Mouse (Mus musculus): Measurements from ENCODE around the gene Gp1ba. TPM values are rescaled to one million over a fixed set of nuclear protein-coding genes. Genes with fewer than 3 reads are reported as not detected.

The Gp1ba gene
- polyA plus RNA-seq (2012; ENCODE audit: insufficient read depth, insufficient read length, missing spikeins) = not detected in 2 replicates

GRCm38 (mm10) chr11:70638714-70639278 is at the start of gene Gp1ba:
TSS of gene Gp1ba (plus strand) at chr11:70639122.
- no peak within 1 kb of the TSS for H3K4me3 ChIP-seq (ENCODE audit: insufficient read depth, low read length)
- H3K27ac ChIP-seq (ENCODE audit: insufficient read depth, low read depth, low read length) = no peak within 1 kb of the TSS
- TF ChIP-seq CTCF (IDR thresholded peaks at IDR 0.05; ENCODE audit: low read depth, low read length) (no peak), POLR2A (IDR thresholded peaks at IDR 0.05; ENCODE audit: borderline replicate concordance, low read depth, low read length) (no peak)
- no peaks in the 10 kb centered on the region for H3K4me1 ChIP-seq (ENCODE audit: control insufficient read depth, insufficient read depth, low read length)

- no peak for TF ChIP-seq CTCF (IDR thresholded peaks at IDR 0.05; ENCODE audit: low read depth, low read length)
- no peak for TF ChIP-seq POLR2A (IDR thresholded peaks at IDR 0.05; ENCODE audit: borderline replicate concordance, low read depth, low read length)
- Histone ChIP-seq H3K4me3 (ENCODE audit: insufficient read depth, low read length) (no peak overlapping the region), H3K4me1 (ENCODE audit: control insufficient read depth, insufficient read depth, low read length) (peaks cover 78% of the 10 kb centered on the region), H3K27ac (ENCODE audit: insufficient read depth, low read depth, low read length) (no peak overlapping the region)
Observed at GRCm38 (mm10) chr11:70591733-70592132, 47.2 kb upstream of the Gp1ba start.

- H3K4me1 ChIP-seq (ENCODE audit: control insufficient read depth, insufficient read depth, low read length) = peaks cover 84% of the 10 kb centered on the region
- no peak for TF ChIP-seq POLR2A (IDR thresholded peaks at IDR 0.05; ENCODE audit: borderline replicate concordance, low read depth, low read length)
- no peak for TF ChIP-seq CTCF (IDR thresholded peaks at IDR 0.05; ENCODE audit: low read depth, low read length)
- H3K4me3 ChIP-seq (ENCODE audit: insufficient read depth, low read length) = no peak overlapping the region
- H3K27ac ChIP-seq (ENCODE audit: insufficient read depth, low read depth, low read length) = peak overlapping the region; percentile 96
Observed at GRCm38 (mm10) chr11:70594253-70594989, 44.5 kb upstream of the Gp1ba start.

- TF ChIP-seq CTCF (IDR thresholded peaks at IDR 0.05; ENCODE audit: low read depth, low read length) = no peak
- no peak for TF ChIP-seq POLR2A (IDR thresholded peaks at IDR 0.05; ENCODE audit: borderline replicate concordance, low read depth, low read length)
- peak overlapping the region; percentile 7 for H3K4me3 ChIP-seq (ENCODE audit: insufficient read depth, low read length)
- peak overlapping the region; percentile 96 for H3K27ac ChIP-seq (ENCODE audit: insufficient read depth, low read depth, low read length)
- H3K4me1 ChIP-seq (ENCODE audit: control insufficient read depth, insufficient read depth, low read length) = peaks cover 80% of the 10 kb centered on the region
Observed at GRCm38 (mm10) chr11:70595638-70596037, 43.3 kb upstream of the Gp1ba start.

- Histone ChIP-seq H3K4me1 (ENCODE audit: control insufficient read depth, insufficient read depth, low read length) (peaks cover 78% of the 10 kb centered on the region), H3K27ac (ENCODE audit: insufficient read depth, low read depth, low read length) (peak overlapping the region; percentile 96), H3K4me3 (ENCODE audit: insufficient read depth, low read length) (no peak overlapping the region)
- TF ChIP-seq CTCF (IDR thresholded peaks at IDR 0.05; ENCODE audit: low read depth, low read length) = no peak
- no peak for TF ChIP-seq POLR2A (IDR thresholded peaks at IDR 0.05; ENCODE audit: borderline replicate concordance, low read depth, low read length)
Observed at GRCm38 (mm10) chr11:70596094-70596493, 42.8 kb upstream of the Gp1ba start.

- Histone ChIP-seq H3K4me1 (ENCODE audit: control insufficient read depth, insufficient read depth, low read length) (peaks cover 71% of the 10 kb centered on the region), H3K4me3 (ENCODE audit: insufficient read depth, low read length) (no peak overlapping the region), H3K27ac (ENCODE audit: insufficient read depth, low read depth, low read length) (peak overlapping the region; percentile 96)
- TF ChIP-seq CTCF (IDR thresholded peaks at IDR 0.05; ENCODE audit: low read depth, low read length) (no peak), POLR2A (IDR thresholded peaks at IDR 0.05; ENCODE audit: borderline replicate concordance, low read depth, low read length) (no peak)
Observed at GRCm38 (mm10) chr11:70597301-70597700, 41.6 kb upstream of the Gp1ba start.

GRCm38 (mm10) chr11:70598451-70598953 is 40.4 kb upstream of the Gp1ba start:
- peaks cover 64% of the 10 kb centered on the region for H3K4me1 ChIP-seq (ENCODE audit: control insufficient read depth, insufficient read depth, low read length)

GRCm38 (mm10) chr11:70605024-70605566 is 33.8 kb upstream of the Gp1ba start:
- no peak overlapping the region for H3K4me3 ChIP-seq (ENCODE audit: insufficient read depth, low read length)

More at GRCm38 (mm10) chr11:70598451-70598953, 40.4 kb upstream of the Gp1ba start:
- TF ChIP-seq POLR2A (IDR thresholded peaks at IDR 0.05; ENCODE audit: borderline replicate concordance, low read depth, low read length) = no peak
- TF ChIP-seq CTCF (IDR thresholded peaks at IDR 0.05; ENCODE audit: low read depth, low read length) = no peak
- no peak overlapping the region for H3K4me3 ChIP-seq (ENCODE audit: insufficient read depth, low read length)
- no peak overlapping the region; the same call in 1 of the 2 replicates for H3K27ac ChIP-seq (ENCODE audit: insufficient read depth, low read depth, low read length)

GRCm38 (mm10) chr11:70606717-70607116 is 32.2 kb upstream of the Gp1ba start:
- Histone ChIP-seq H3K4me3 (ENCODE audit: insufficient read depth, low read length) (no peak overlapping the region), H3K27ac (ENCODE audit: insufficient read depth, low read depth, low read length) (no peak overlapping the region), H3K4me1 (ENCODE audit: control insufficient read depth, insufficient read depth, low read length) (no peaks in the 10 kb centered on the region)
- TF ChIP-seq POLR2A (IDR thresholded peaks at IDR 0.05; ENCODE audit: borderline replicate concordance, low read depth, low read length) (no peak), CTCF (IDR thresholded peaks at IDR 0.05; ENCODE audit: low read depth, low read length) (no peak)

More at GRCm38 (mm10) chr11:70605024-70605566, 33.8 kb upstream of the Gp1ba start:
- TF ChIP-seq POLR2A (IDR thresholded peaks at IDR 0.05; ENCODE audit: borderline replicate concordance, low read depth, low read length) (no peak), CTCF (IDR thresholded peaks at IDR 0.05; ENCODE audit: low read depth, low read length) (peak; percentile 63)
- no peak overlapping the region for H3K27ac ChIP-seq (ENCODE audit: insufficient read depth, low read depth, low read length)
- peaks cover 9% of the 10 kb centered on the region for H3K4me1 ChIP-seq (ENCODE audit: control insufficient read depth, insufficient read depth, low read length)
